Mouse (Mus musculus) embryonic stem cell, embryonic (primary cell): ENCODE data around the gene Ropn1.

Source experiments
- CTCF ChIA-PET, 4 experiments: fragments of 300-600 bp in 2 of 4; fragments of 350-600 bp in 2 of 4; sonication (Branson Sonifier 250); formaldehyde crosslinking; loops; one replicate each; lab custom pipeline; 2022; ENCODE audit warnings: inconsistent platforms in 2 of 4; lab: Charles Lee
- POLR2A ChIA-PET, 4 experiments: fragments of 300-600 bp in 2 of 4; fragments of 350-600 bp in 2 of 4; sonication (Branson Sonifier 250); formaldehyde crosslinking; loops; one replicate each; lab custom pipeline; 2022; ENCODE audit warnings: antibody characterized with exemption in 4 of 4, inconsistent platforms in 1 of 4; lab: Charles Lee

Ropn1 gene

DNA sequence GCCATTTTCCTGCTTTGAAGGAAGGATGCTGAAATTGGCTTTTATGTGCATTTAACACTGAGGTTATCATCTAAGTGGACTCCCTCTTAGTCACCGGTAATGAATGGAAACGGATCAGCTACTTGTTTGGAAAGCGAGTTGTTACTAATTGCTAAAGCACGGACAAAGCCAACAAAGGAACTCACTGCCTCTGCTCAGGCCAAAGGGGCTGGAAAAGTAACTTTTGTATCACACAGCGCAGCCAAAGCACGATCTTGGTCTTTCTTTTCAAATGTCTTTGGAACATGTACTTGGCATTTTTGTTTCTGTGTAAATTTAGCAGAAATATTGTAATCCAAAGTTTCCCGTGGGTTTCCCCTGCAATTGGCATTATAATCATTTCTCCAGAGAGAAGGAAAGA, 22.2 kb downstream of the Ropn1 start:
- POLR2A ChIA-PET = interaction anchor here in 1 of 4 experiments (1.0 to 1.4 kb wide), 4 partner anchors 13 to 73 kb away, joined by 3 to 6 read pairs (median 3); partner anchors contain the start of genes Ccdc14 and Mylk

GRCm38 (mm10) chr16:34672822-34673221, 23.1 kb downstream of the Ropn1 start:
- CTCF ChIA-PET = interaction anchor here in 2 of 4 experiments (0.6 to 1.0 kb wide), 3 partner anchors 12 to 178 kb away, joined by 3 to 5 read pairs (median 4); no protein-coding TSS in a partner anchor

More for the DNA sequence above, 22.2 kb downstream of the Ropn1 start:
- CTCF ChIA-PET = interaction anchor here in 3 of 4 experiments (0.5 to 0.6 kb wide), 3 partner anchors 131 to 404 kb away, joined by 3 to 4 read pairs (median 3); no protein-coding TSS in a partner anchor

DNA sequence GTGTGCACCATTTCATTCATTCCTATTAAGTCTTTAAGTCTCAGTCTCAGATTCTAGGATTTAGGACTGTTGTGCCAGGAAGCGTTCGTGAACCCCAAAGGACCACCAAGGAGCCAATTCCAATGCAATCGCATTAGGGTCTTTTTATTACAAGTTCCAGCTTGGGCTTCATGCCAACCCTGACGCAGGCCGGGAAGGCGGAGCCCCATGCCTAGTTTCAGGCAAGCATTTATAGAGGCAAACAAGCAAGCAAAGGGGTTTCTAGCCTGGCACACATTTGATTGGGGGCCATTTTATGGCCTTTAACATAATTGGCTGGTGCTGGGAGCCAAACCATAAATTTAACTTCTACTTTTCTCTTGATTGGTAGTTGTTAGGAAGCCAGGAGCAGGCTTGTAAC, 24.6 kb downstream of the Ropn1 start:
- POLR2A ChIA-PET = interaction anchor here in 1 of 4 experiments (0.7 to 2.7 kb wide), 4 partner anchors 9 to 17 kb away, joined by 3 to 9 read pairs (median 3); partner anchors contain the start of gene Ccdc14
- CTCF ChIA-PET = no interaction called here

More at GRCm38 (mm10) chr16:34672822-34673221, 23.1 kb downstream of the Ropn1 start:
- POLR2A ChIA-PET = interaction anchor here in 1 of 4 experiments (0.6 to 1.4 kb wide), 2 partner anchors 17 to 789 kb away, joined by 3 to 6 read pairs; partner anchors contain the start of gene Ccdc14

DNA sequence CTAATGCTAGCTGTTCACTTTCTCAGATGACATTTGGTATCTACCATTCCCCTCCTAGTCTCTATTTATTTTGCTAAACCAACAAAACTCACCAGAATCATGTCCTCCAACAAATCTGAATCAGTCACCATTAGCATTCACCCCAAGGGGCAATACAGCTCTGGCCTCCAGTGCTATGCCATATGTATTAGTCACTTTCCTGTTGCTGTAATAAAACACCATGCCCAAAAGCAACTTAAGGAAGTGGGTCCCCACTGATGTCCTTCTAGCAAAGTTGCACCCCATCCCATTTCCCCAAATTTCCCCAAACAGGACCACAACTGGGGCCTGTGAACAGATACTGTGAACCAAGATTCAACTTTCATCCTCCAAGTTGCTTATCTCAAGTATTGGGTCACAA, 32.1 kb downstream of the Ropn1 start:
- CTCF ChIA-PET = interaction anchor here in 1 of 4 experiments (1.6 kb wide), 1 partner anchor 15 kb away, joined by 7 read pairs; no protein-coding TSS in a partner anchor
- POLR2A ChIA-PET = no interaction called here

- ChIA-PET POLR2A (interaction anchor here in 3 of 4 experiments (0.7 to 4.1 kb wide), 21 partner anchors 9 to 518 kb away, joined by 3 to 42 read pairs (median 4); partner anchors contain the start of genes Mylk (in 2 of the 3) and Hacd2 (in 1 of the 3)), CTCF (interaction anchor here in 3 of 4 experiments (0.7 to 3.4 kb wide), 8 partner anchors 10 to 211 kb away, joined by 3 to 23 read pairs (median 7); no protein-coding TSS in a partner anchor)
Measured at GRCm38 (mm10) chr16:34689879-34690278, 40.2 kb downstream of the Ropn1 start.

DNA sequence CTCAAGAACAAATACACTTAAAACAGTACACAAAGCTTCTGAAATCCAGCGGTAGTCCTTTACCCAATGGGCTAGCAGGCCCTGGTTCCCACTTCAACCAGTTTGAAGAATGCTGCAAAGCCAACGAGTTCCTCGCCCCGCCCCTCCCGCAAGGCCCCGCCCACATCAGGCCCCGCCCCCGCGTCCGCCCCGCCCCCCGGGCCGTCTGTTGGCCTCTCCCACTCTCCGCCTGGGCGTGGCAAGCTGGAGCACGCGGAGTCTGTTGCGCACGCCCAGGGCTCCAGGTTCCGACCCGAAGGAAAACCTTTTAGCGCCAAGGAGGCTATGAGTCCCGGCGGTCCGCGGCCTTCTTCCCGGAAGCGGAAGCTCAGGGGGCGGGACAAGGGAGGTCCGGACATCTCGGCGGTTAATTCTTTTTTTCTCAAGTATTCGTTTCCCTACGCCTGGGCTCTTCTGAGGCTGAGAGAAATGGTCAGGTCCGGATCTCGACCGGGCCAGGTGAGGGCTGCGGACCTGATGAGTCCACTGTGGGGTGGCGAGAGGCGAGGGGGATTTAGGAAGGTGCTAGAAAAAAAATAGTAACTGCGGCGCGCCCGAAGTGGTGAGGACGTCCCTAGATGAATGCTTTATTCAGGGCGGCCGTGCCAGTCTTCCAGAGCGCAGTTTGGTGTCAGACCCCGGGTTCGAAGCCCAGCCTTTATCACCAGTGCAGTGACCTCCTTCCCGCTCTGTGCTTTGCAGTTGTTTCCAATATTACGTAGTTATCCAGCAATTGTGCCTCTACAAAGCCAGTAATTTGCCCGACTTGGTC, 40.8 kb downstream of the Ropn1 start, which contains the start of gene Ccdc14:
TSS of gene Ccdc14 (plus strand) at position 283 of the 811 bp plus-strand sequence.
- ChIA-PET CTCF (interaction anchor here in 3 of 4 experiments (0.7 to 3.4 kb wide), 10 partner anchors 9 to 365 kb away, joined by 3 to 23 read pairs (median 5); no protein-coding TSS in a partner anchor), POLR2A (interaction anchor here in 3 of 4 experiments (0.5 to 4.1 kb wide), 30 partner anchors 8 to 1352 kb away, joined by 3 to 42 read pairs (median 4); partner anchors contain the start of genes Mylk (in 2 of the 3) and Hacd2 (in 1 of the 3))

DNA sequence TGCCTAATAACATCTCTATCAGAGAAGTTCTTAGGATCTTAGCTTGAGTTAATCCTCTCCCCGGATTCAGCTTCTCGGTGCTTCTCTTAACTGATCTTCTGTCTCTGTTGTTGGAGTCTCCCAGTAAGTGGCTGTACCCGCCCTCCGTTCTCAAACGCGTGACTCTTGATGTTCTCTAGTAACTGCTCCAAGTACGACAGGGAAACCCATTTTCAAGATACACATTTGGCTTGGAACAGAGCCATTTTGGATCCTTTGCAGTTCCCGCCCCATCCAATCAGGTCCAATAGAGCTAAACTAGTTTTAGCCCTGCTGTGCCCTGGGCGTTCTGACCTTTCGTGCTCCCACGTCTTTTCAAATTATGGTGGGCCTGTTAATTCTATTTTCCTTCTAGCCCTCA, 41.4 kb downstream of the Ropn1 start:
- CTCF ChIA-PET = interaction anchor here in 3 of 4 experiments (0.7 to 3.4 kb wide), 8 partner anchors 8 to 566 kb away, joined by 3 to 23 read pairs (median 7); no protein-coding TSS in a partner anchor
- POLR2A ChIA-PET = interaction anchor here (0.8 to 4.1 kb wide), 15 partner anchors 8 to 331 kb away, joined by 3 to 42 read pairs (median 6); partner anchors contain the start of genes Hacd2 (in 1 of the 4) and Mylk (in 1 of the 4)

GRCm38 (mm10) chr16:34694477-34694876, 44.8 kb downstream of the Ropn1 start:
- POLR2A ChIA-PET = interaction anchor here in 2 of 4 experiments (0.7 to 1.4 kb wide), 3 partner anchors 37 to 167 kb away, joined by 3 read pairs; partner anchors contain the start of gene Mylk (in 1 of the 2)
- CTCF ChIA-PET = interaction anchor here in 2 of 4 experiments (0.7 to 1.8 kb wide), 2 partner anchors 27 to 28 kb away, joined by 3 to 15 read pairs; no protein-coding TSS in a partner anchor

GRCm38 (mm10) chr16:34698721-34699120, 49.0 kb downstream of the Ropn1 start:
- ChIA-PET CTCF (interaction anchor here (0.9 to 4.9 kb wide), 9 partner anchors 7 to 252 kb away, joined by 3 to 75 read pairs (median 9); partner anchors contain the start of gene Ccdc14 (in 2 of the 4)), POLR2A (interaction anchor here (0.9 to 4.8 kb wide), 7 partner anchors 8 to 32 kb away, joined by 4 to 31 read pairs (median 18); partner anchors contain the start of gene Ccdc14 (in 2 of the 4))

DNA sequence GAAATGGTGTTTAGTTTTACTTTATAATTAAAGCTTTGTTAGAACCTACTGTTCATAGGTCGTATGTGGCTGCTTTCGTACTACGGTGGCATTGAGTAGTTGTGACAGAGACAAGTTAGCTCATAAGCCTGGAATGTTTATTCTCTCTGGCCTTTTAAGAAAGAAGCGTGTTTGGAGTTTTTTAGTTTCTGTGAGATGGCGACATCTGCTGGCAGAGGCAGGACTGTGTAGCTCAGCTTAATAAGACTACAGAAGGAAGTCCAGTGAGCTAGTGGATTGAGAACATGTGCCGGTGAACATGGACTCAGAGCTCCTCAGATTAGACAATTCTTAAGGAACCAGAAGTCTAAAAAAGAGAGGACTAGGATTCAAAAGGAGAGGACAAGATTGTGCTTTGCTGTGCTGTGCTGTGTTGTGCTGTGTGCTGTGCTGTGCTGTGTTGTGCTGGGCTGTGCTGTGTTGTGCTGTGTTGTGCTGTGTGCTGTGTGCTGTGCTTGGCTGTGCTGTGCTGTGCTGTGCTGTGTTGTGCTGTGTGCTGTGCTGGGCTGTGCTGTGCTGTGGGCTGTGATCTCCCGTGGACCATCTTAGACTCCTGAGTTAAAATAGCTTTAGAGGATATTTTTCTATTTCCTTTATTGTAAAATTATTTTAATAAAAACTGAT, 50.6 kb downstream of the Ropn1 start:
- ChIA-PET POLR2A (interaction anchor here in 3 of 4 experiments (0.6 to 4.8 kb wide), 15 partner anchors 9 to 567 kb away, joined by 3 to 31 read pairs (median 3); partner anchors contain the start of genes Ccdc14 (in 2 of the 3), Mylk (in 1 of the 3) and Ropn1 (in 1 of the 3)), CTCF (interaction anchor here (0.5 to 4.9 kb wide), 39 partner anchors 8 to 944 kb away, joined by 3 to 75 read pairs (median 4); partner anchors contain the start of genes Ccdc14 (in 3 of the 4) and Mylk (in 1 of the 4))

DNA sequence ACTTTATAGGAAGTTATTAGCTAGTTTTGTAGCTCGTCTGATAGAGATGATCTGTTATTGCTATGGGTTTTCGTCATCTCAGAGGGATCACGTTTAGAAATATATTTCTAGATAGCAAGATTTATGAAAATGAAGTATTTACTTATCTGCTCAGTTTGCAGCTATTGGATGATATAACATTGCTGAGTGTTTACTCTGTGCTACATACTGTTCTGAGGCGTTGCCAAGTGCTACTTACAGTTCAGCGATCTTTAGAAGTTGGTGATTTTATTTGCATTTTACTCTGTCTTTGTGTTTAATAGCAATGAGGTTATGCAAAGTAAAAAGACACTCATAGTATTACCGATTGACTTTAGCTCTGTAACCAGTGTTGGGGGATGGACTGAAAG, 51.1 kb downstream of the Ropn1 start:
- ChIA-PET CTCF (interaction anchor here (0.9 to 4.9 kb wide), 27 partner anchors 8 to 575 kb away, joined by 3 to 75 read pairs (median 5); partner anchors contain the start of gene Ccdc14 (in 3 of the 4)), POLR2A (interaction anchor here in 2 of 4 experiments (0.8 to 4.8 kb wide), 10 partner anchors 10 to 44 kb away, joined by 3 to 31 read pairs (median 11); partner anchors contain the start of genes Ccdc14 (in 2 of the 2) and Mylk (in 1 of the 2))

DNA sequence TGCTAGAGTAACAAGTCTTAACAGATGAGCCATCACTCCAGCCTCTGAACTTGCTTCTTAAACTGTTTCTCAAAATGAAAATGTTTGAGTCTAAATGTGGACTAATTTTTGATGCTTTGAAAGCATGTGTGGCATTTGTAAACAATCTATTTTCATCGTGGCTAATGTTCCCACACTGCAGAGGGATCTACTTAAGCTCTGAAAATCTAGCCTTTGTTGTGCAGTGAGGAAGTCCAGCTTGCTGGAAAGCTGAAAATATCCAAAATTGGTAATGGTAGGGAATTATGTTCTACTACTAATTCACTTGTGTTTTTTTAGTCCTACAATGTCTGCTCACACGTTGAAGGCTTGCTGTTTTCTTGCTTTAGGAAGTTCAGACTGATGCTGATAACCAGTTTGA, 56.3 kb downstream of the Ropn1 start:
- ChIA-PET CTCF (no interaction called here), POLR2A (interaction anchor here in 1 of 4 experiments (1.3 kb wide), 1 partner anchor 48 kb away, joined by 3 read pairs; no protein-coding TSS in a partner anchor)

DNA sequence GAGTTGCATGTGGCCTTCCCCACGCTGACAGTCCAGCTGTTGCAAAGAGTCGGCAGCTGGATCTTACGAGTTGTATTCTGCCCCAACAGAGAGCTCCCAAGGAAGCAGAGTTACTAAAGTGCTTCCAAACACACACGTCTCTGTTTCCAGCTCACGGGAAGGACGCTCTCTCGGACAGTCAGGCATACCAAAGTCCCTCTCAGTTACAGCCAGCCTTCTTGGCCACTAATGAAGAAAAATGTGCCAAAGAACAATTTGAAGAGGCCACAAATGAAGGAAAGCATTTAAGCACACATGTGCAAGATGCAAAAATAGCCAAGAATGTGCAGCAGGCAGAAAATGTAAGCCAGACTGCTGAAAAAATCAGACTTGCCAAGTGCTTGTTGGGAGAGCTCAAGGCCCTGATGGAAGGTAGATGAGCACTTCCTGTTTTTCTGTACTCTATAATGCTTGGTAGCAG, 56.8 kb downstream of the Ropn1 start:
- CTCF ChIA-PET = interaction anchor here in 2 of 4 experiments (0.6 to 1.2 kb wide), 3 partner anchors 9 to 179 kb away, joined by 3 to 7 read pairs (median 4); no protein-coding TSS in a partner anchor

GRCm38 (mm10) chr16:34711481-34711880, 61.8 kb downstream of the Ropn1 start:
- CTCF ChIA-PET = interaction anchor here (0.5 to 5.7 kb wide), 12 partner anchors 11 to 519 kb away, joined by 3 to 29 read pairs (median 6); partner anchors contain the start of gene Mylk (in 1 of the 4)
- POLR2A ChIA-PET = interaction anchor here in 1 of 4 experiments (0.9 to 4.5 kb wide), 3 partner anchors 12 to 21 kb away, joined by 3 to 28 read pairs (median 3); partner anchors contain the start of gene Ccdc14

More for the DNA sequence above, 56.8 kb downstream of the Ropn1 start:
- POLR2A ChIA-PET = interaction anchor here in 1 of 4 experiments (1.3 to 4.0 kb wide), 2 partner anchors 15 to 48 kb away, joined by 3 to 20 read pairs; partner anchors contain the start of gene Ccdc14

DNA sequence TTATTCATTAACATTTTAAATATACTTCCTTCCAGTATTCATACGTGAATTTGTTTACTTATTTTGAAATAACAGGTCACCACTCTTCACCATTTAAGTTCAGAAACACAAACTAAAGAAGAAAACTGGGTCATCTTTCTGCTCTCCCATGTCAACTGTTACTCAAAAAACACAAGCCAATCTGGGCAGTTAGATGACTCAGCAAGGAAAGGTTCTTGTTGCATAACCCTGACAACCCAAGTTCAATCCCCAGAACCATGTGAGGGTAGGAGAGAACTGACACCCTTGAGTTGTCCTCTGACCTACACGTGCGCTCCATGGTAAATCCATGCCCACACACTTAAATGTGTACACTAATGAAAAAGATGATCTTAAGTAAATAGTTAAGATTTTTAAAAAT, 75.4 kb downstream of the Ropn1 start:
- ChIA-PET CTCF (interaction anchor here in 1 of 4 experiments (1.8 kb wide), 1 partner anchor 58 kb away, joined by 4 read pairs; no protein-coding TSS in a partner anchor), POLR2A (interaction anchor here in 2 of 4 experiments (1.2 to 1.8 kb wide), 2 partner anchors 20 kb away, joined by 5 to 6 read pairs; partner anchors contain the start of gene Mylk (in 2 of the 2))
